Mouse (Mus musculus) thymus, adult 2 months (tissue): ENCODE results near the gene Chtop.

Experiments used
- CTCF ChIP-seq: fragments of 200-500 bp; IDR thresholded peaks from 2 replicates; pipeline ENCODE4 v1.5.1; 2012; ENCODE audit warnings: mild to moderate bottlenecking, control low read depth, low read length, moderate library complexity, borderline replicate concordance; ENCODE audit not compliant: control insufficient read depth, poor library complexity, insufficient read depth; ENCODE audit errors: extremely low read depth
- POLR2A ChIP-seq: fragments of 200-500 bp; IDR thresholded peaks from 2 replicates; pipeline ENCODE4 v1.6.1; 2012; ENCODE audit warnings: mild to moderate bottlenecking, low read length, control low read depth, moderate library complexity; ENCODE audit not compliant: control insufficient read depth, poor library complexity, insufficient read depth; ENCODE audit errors: extremely low read depth

DNA sequence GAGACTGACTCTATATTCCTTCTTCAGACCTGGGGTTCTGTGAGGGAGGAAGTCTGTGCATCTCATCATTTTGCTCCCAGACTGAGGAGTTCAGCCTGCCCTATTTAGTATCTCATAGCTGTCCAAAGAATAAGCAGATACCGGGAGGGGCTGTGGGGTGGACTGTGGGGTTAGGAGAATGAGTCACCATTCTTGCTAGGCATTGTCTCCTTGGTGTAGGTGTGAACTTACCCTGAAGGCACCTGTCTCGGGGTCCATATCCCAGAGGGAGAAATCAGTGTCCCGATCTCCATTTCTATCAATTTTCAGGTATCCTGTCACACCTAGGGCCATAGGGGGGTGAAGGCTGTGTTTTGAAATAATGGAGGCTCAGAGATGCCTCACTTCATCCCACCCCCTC lies 47.4 kb downstream of the Chtop start:
- no peak for TF ChIP-seq CTCF
- no peak for TF ChIP-seq POLR2A
